Mouse (Mus musculus): ENCODE measurements around the gene Sco2. TPM values are rescaled to one million over a fixed set of nuclear protein-coding genes. Genes with fewer than 3 reads are reported as not detected.
A peak's percentile ranks its signal among the peaks of the same experiment; 100 is the strongest.

Sco2 gene
- total and polyA plus RNA-seq, 3 experiments: 34.6 to 58.9 TPM; not detected in 1

DNA sequence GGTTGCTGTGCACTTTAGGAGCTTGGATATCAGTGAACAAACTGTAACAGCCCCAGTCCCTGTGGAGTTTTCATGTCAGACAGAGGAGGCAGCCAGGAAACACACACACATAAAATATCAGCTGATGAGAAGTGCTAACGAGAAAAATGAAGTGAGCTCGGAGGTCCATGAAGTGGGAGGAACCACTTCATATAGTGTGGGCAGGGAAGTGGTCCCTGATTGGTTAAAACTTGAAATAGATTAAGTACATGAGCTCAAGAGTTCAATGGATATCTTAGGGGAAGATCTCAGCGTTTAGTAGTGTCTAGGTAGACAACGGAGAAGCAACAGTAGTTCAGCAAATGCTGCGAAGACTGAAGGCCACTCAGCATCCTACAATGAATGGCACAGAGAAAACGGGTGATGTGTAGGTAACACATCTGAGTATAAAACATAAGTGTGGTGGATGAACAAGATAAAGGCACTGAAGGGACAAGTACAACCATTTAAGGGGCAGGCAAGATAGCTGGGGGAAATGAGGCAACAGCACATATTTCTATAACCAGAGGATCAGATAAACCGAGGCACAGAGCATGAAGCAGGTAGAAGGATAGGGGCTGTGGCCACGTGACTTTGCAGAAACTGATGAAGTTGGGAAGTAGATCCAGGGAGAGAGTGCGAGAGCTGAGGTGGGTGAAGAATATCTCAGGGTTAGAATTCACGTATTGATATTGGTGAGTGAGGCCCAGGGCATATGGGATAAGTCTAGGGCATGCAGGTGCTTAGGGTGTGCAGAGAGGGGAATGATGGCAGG, 31.4 kb upstream of the Sco2 start:
- peaks cover 17 to 27% of the 10 kb centered on the region in 2 experiments for H3K4me1 ChIP-seq (ENCODE audit: control insufficient read depth in 1 of 2, insufficient read depth in 2 of 2, low read length in 2 of 2)
- TF ChIP-seq BHLHE40 (IDR thresholded peaks at IDR 0.05; ENCODE audit: borderline replicate concordance, low read depth, low read length) (no peak; the same call in 1 of the 2 replicates), POLR2AphosphoS2 (IDR thresholded peaks at IDR 0.05; ENCODE audit: low read length) (0 out of 2 replicates have a peak, but pooled peaks have one; percentile 31), USF2 (IDR thresholded peaks at IDR 0.05; ENCODE audit: borderline replicate concordance in 1 of 2, insufficient read depth in 1 of 2, low read depth in 1 of 2, low read length in 2 of 2) (peak in 1 of 2 experiments; percentile 70; a peak in 2 of 4 replicates), ZNF384 (IDR thresholded peaks at IDR 0.05; ENCODE audit: low read depth, low read length) (no peak), USF1 (IDR thresholded peaks at IDR 0.05; ENCODE audit: low read depth, low read length) (peak; percentile 92), MYC (IDR thresholded peaks at IDR 0.05; ENCODE audit: low read depth, low read length) (no peak), SIN3A (IDR thresholded peaks at IDR 0.05; ENCODE audit: low read length) (peak; percentile 76), MYB (IDR thresholded peaks at IDR 0.05; ENCODE audit: low read depth, low read length) (no peak), CHD1 (IDR thresholded peaks at IDR 0.05; ENCODE audit: low read depth, low read length) (no peak), MEF2A (IDR thresholded peaks at IDR 0.05; ENCODE audit: extremely low read depth, insufficient replicate concordance, low read depth, low read length, poor library complexity, severe bottlenecking) (no peak), EP300 (IDR thresholded peaks at IDR 0.05; ENCODE audit: low read depth in 1 of 2, low read length in 2 of 2) (peak in 1 of 2 experiments; percentile 8; a peak in 2 of 4 replicates), HCFC1 (IDR thresholded peaks at IDR 0.05; ENCODE audit: low read depth, low read length) (0 out of 2 replicates have a peak, but pooled peaks have one; percentile 23), POLR2A (IDR thresholded peaks at IDR 0.05; ENCODE audit: control insufficient read depth in 1 of 2, insufficient read depth in 1 of 2, low read depth in 1 of 2, low read length in 2 of 2, poor library complexity in 1 of 2) (peak in 1 of 2 experiments; percentile 37; a peak in 1 of 4 replicates), MAZ (IDR thresholded peaks at IDR 0.05; ENCODE audit: low read depth, low read length) (no peak), JUND (IDR thresholded peaks at IDR 0.05; ENCODE audit: low read depth, low read length) (no peak), CTCF (IDR thresholded peaks at IDR 0.05 in 2 of 3, conservative IDR thresholded peaks at IDR 0.05 in 1 of 3; ENCODE audit: control insufficient read depth in 1 of 3, insufficient read depth in 1 of 3, low read depth in 2 of 3, low read length in 3 of 3, poor library complexity in 1 of 3, severe bottlenecking in 1 of 3) (no peak), NELFE (IDR thresholded peaks at IDR 0.05; ENCODE audit: low read depth, low read length) (peak; percentile 38; the same call in 1 of the 2 replicates), MAFK (IDR thresholded peaks at IDR 0.05; ENCODE audit: borderline replicate concordance, low read depth, low read length) (no peak), MAX (IDR thresholded peaks at IDR 0.05; ENCODE audit: low read length) (peak; percentile 71), MXI1 (IDR thresholded peaks at IDR 0.05; ENCODE audit: low read depth, low read length) (no peak; the same call in 1 of the 2 replicates), POLR2AphosphoS5 (IDR thresholded peaks at IDR 0.05; ENCODE audit: borderline replicate concordance, low read depth, low read length) (no peak), ZMIZ1 (IDR thresholded peaks at IDR 0.05; ENCODE audit: low read depth, low read length) (no peak), GATA1 (IDR thresholded peaks at IDR 0.05; ENCODE audit: low read depth, low read length) (peak; percentile 82), ETS1 (IDR thresholded peaks at IDR 0.05; ENCODE audit: low read depth, low read length) (peak; percentile 57; the same call in 1 of the 2 replicates), SMC3 (IDR thresholded peaks at IDR 0.05; ENCODE audit: low read depth, low read length) (no peak), GABPA (IDR thresholded peaks at IDR 0.05; ENCODE audit: low read depth, low read length) (no peak), NRF1 (IDR thresholded peaks at IDR 0.05; ENCODE audit: insufficient read depth, low read depth, low read length, poor library complexity, severe bottlenecking) (no peak), E2F4 (IDR thresholded peaks at IDR 0.05; ENCODE audit: borderline replicate concordance, low read depth, low read length) (no peak), KAT2A (conservative IDR thresholded peaks at IDR 0.05; ENCODE audit: low read depth, low read length) (no peak), TBP (IDR thresholded peaks at IDR 0.05; ENCODE audit: low read depth, low read length) (peak; percentile 65), ZC3H11A (IDR thresholded peaks at IDR 0.05; ENCODE audit: low read depth, low read length) (peak; percentile 18; the same call in 1 of the 2 replicates)
- no peak overlapping the region; the same call in 1 of the 2 replicates for H3K9ac ChIP-seq (ENCODE audit: control insufficient read depth, low read depth, low read length, poor library complexity, severe bottlenecking)
- no peaks in the 10 kb centered on the region for H3K79me2 ChIP-seq (ENCODE audit: control insufficient read depth, insufficient read depth, low read length, poor library complexity)
- H3K27ac ChIP-seq (ENCODE audit: control insufficient read depth, low read depth, low read length): peak overlapping the region; percentile 42
- peaks cover 0 to 19% of the 10 kb centered on the region in 2 experiments; a peak in 2 of 4 replicates for H3K36me3 ChIP-seq (ENCODE audit: control insufficient read depth in 1 of 2, insufficient read depth in 2 of 2, low read length in 2 of 2)
- no peaks in the 10 kb centered on the region for H3K9me3 ChIP-seq (replicated peaks; ENCODE audit: insufficient read depth, low read length)
- peak overlapping the region; percentile 21 to 68 for H3K4me3 ChIP-seq (ENCODE audit: control insufficient read depth in 1 of 2, insufficient read depth in 1 of 2, low read depth in 2 of 2, low read length in 2 of 2)
- DNase-seq (ENCODE audit: low read depth, low spot score): peak; percentile 80
- H3K27me3 ChIP-seq (ENCODE audit: control insufficient read depth in 1 of 2, insufficient read depth in 2 of 2, low read length in 2 of 2): no peaks in the 10 kb centered on the region
